Mouse (Mus musculus): ENCODE measurements around the gene Blmh.

The Blmh gene

GRCm38 (mm10) chr11:77002361-77002760, 77.8 kb downstream of the Blmh start:
- no peak for DNase-seq

- no peak for DNase-seq
These were observed 81.3 kb downstream of the Blmh start for GRCm38 (mm10) chr11:77005881-77006280.

GRCm38 (mm10) chr11:77006616-77007015, 82.0 kb downstream of the Blmh start:
- DNase-seq: no peak

- no peak for DNase-seq
These were observed 84.7 kb downstream of the Blmh start for GRCm38 (mm10) chr11:77009069-77010025.

- DNase-seq: no peak
These were observed 86.3 kb downstream of the Blmh start for GRCm38 (mm10) chr11:77010762-77011475.

- no peak for DNase-seq
These were observed 93.4 kb downstream of the Blmh start for GRCm38 (mm10) chr11:77018046-77018445.

GRCm38 (mm10) chr11:77019539-77019938, 94.9 kb downstream of the Blmh start:
- no peak for DNase-seq

GRCm38 (mm10) chr11:77021749-77022396, 97.3 kb downstream of the Blmh start:
- no peak for DNase-seq

GRCm38 (mm10) chr11:77026559-77026958, 102.0 kb downstream of the Blmh start:
- peak in 1 of 2 experiments; percentile 0 for DNase-seq

GRCm38 (mm10) chr11:77028157-77028556, 103.5 kb downstream of the Blmh start:
- DNase-seq: no peak

- peak in 1 of 2 experiments; percentile 5 for DNase-seq
These were observed 106.7 kb downstream of the Blmh start for GRCm38 (mm10) chr11:77031151-77031934.
